9 mouse cellular contexts compared by ENCODE assay signal in the genomic region with DNA sequence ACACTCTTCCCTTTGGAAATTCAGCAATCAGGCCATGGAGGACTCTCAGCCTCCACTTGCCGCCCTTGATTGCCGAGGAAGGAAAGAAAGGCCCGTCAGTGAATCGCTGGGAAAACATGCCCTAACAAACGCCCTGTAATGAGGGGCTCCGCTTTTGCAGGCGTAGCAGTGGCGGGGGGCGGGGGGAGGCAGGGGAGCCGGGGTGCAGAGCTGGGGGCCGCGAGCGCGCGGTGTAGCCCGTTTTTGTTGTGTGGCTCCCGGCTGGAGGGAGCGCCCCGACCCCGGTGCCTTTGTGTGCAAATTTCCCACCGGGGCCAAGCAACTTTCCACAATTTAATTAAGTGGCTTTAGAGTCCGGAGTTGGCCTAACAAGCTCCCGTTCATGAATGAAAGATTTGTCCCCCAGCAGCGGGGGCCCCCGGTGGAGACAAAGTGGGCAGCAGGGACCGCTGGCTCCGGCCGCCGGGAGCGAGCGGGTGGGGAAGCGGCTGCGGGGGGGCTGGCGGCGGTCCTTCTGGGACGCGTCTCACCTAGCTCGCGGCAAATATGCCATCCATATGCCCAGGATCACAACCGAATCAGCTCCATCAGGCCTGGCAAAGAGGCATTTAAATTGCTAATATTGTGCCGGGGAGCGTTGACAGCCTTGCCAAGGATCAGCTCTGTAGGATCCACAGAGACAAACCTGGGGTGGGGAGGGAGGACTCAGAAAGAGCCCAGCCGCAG.
DNase-seq lines count a peak whose midpoint lies in the region; ATAC-seq and TF ChIP-seq lines count a peak whose summit lies in the region.
"Had no signal": no experiment of that assay in that cellular context is flagged by ENCODE, and none has a peak within 500 bp of the region (broad histone marks: within the 10 kb centered on the region; RNA-seq: fewer than 3 reads in every experiment).

No protein-coding gene starts in this region.

- no peaks in the 10 kb centered on the region for H3K36me3 ChIP-seq in kidney, embryonic 14.5 days (ENCODE audit: control insufficient read depth, insufficient read depth, low read length)
- no peaks in the 10 kb centered on the region for H3K36me3 ChIP-seq in heart, embryonic 16.5 days (ENCODE audit: control insufficient read depth, insufficient read depth)
- no peaks in the 10 kb centered on the region for H3K36me3 ChIP-seq in liver, postnatal 0 days (replicated peaks; ENCODE audit: insufficient read depth, low read length)
- no peaks in the 10 kb centered on the region for H3K36me3 ChIP-seq in thymus, adult 2 months (ENCODE audit: control insufficient read depth, insufficient read depth, low read length)

- no peak for TF ChIP-seq EP300 in liver, postnatal 0 days (IDR thresholded peaks at IDR 0.05; ENCODE audit: low read depth)

- H3K27me3 ChIP-seq in kidney, embryonic 14.5 days (ENCODE audit: control insufficient read depth, insufficient read depth, low read length), result peaks cover 17% of the 10 kb centered on the region
- peaks cover 17% of the 10 kb centered on the region; the same call in 1 of the 2 replicates for H3K27me3 ChIP-seq in heart, embryonic 16.5 days (ENCODE audit: control insufficient read depth, insufficient read depth, low read length)
- H3K27me3 ChIP-seq in liver, postnatal 0 days (ENCODE audit: insufficient read depth, low read length), result peaks cover 28% of the 10 kb centered on the region
- H3K27me3 ChIP-seq in thymus, adult 2 months (ENCODE audit: control insufficient read depth, insufficient read depth, low read length), result no peaks in the 10 kb centered on the region; the same call in 1 of the 2 replicates

- peak overlapping the region; percentile 48; the same call in 1 of the 2 replicates for H3K9ac ChIP-seq in kidney, embryonic 14.5 days (ENCODE audit: low read depth, low read length)
- peak overlapping the region; percentile 66 for H3K9ac ChIP-seq in heart, embryonic 16.5 days (ENCODE audit: low read length)
- H3K9ac ChIP-seq in liver, postnatal 0 days (replicated peaks), result no peak overlapping the region; the same call in 1 of the 2 replicates

- 0 out of 2 replicates have a peak, but pooled peaks have one; percentile 10 for TF ChIP-seq POLR2A in brain, embryonic 14.5 days (IDR thresholded peaks at IDR 0.05; ENCODE audit: borderline replicate concordance, extremely low read depth, insufficient read depth, insufficient read length, poor library complexity, severe bottlenecking)
- TF ChIP-seq POLR2A in thymus, adult 2 months (IDR thresholded peaks at IDR 0.05; ENCODE audit: control insufficient read depth, extremely low read depth, insufficient read depth, low read length, poor library complexity), result no peak

- peak overlapping the region; percentile 82 for H3K4me2 ChIP-seq in kidney, embryonic 14.5 days (replicated peaks; ENCODE audit: low read depth, low read length)
- H3K4me2 ChIP-seq in heart, embryonic 16.5 days (ENCODE audit: low read depth, low read length), result peak overlapping the region; percentile 80
- H3K4me2 ChIP-seq in liver, postnatal 0 days (ENCODE audit: low read depth, low read length), result peak overlapping the region; percentile 54

- no peaks in the 10 kb centered on the region for H3K9me3 ChIP-seq in kidney, embryonic 14.5 days (ENCODE audit: control insufficient read depth, low read length)
- H3K9me3 ChIP-seq in heart, embryonic 16.5 days (replicated peaks; ENCODE audit: control insufficient read depth, low read length), result no peaks in the 10 kb centered on the region
- no peaks in the 10 kb centered on the region for H3K9me3 ChIP-seq in liver, postnatal 0 days (ENCODE audit: low read length)

- no peak for TF ChIP-seq CTCF in brain, embryonic 14.5 days (IDR thresholded peaks at IDR 0.05; ENCODE audit: borderline replicate concordance, extremely low read depth, insufficient read depth, insufficient read length)
- TF ChIP-seq CTCF in liver, postnatal 0 days (IDR thresholded peaks at IDR 0.05; ENCODE audit: low read depth), result no peak
- TF ChIP-seq CTCF in thymus, adult 2 months (IDR thresholded peaks at IDR 0.05; ENCODE audit: borderline replicate concordance, control insufficient read depth, extremely low read depth, insufficient read depth, low read length, poor library complexity), result no peak

- peak overlapping the region; percentile 42 for H3K4me3 ChIP-seq in kidney, embryonic 14.5 days (ENCODE audit: low read length)
- peak overlapping the region; percentile 53 for H3K4me3 ChIP-seq in heart, embryonic 16.5 days (ENCODE audit: low read length)
- peak overlapping the region; percentile 31; the same call in 1 of the 2 replicates for H3K4me3 ChIP-seq in liver, postnatal 0 days (ENCODE audit: low read depth, low read length)
- no peak overlapping the region for H3K4me3 ChIP-seq in thymus, adult 2 months (ENCODE audit: control insufficient read depth, insufficient read depth, low read length)

- H3K4me1 ChIP-seq in kidney, embryonic 14.5 days (ENCODE audit: control insufficient read depth, insufficient read depth, low read length), result peaks cover 7% of the 10 kb centered on the region; the same call in 1 of the 2 replicates
- peaks cover 13% of the 10 kb centered on the region for H3K4me1 ChIP-seq in heart, embryonic 16.5 days (ENCODE audit: control insufficient read depth, insufficient read depth, low read length)
- peaks cover 3% of the 10 kb centered on the region for H3K4me1 ChIP-seq in liver, postnatal 0 days (ENCODE audit: insufficient read depth)
- H3K4me1 ChIP-seq in thymus, adult 2 months (replicated peaks; ENCODE audit: control insufficient read depth, insufficient read depth, low read length), result no peaks in the 10 kb centered on the region

- H3K27ac ChIP-seq in kidney, embryonic 14.5 days (ENCODE audit: low read depth, low read length), result no peak overlapping the region
- H3K27ac ChIP-seq in heart, embryonic 16.5 days (ENCODE audit: low read length), result no peak overlapping the region
- H3K27ac ChIP-seq in liver, postnatal 0 days (ENCODE audit: low read depth), result no peak overlapping the region
- no peak overlapping the region for H3K27ac ChIP-seq in thymus, adult 2 months (ENCODE audit: control insufficient read depth, insufficient read depth, low read length)

- ATAC-seq in kidney, embryonic 14.5 days (ENCODE audit: low FRiP score, low TSS enrichment), result 0 out of 2 replicates have a peak, but pooled peaks have one; percentile 32
- no peak for ATAC-seq in heart, embryonic 16.5 days (replicated peaks; ENCODE audit: extremely low read depth, insufficient read depth, low FRiP score)
- no peak for ATAC-seq in liver, postnatal 0 days
- ATAC-seq in megakaryocyte progenitor cell, adult 5-6 weeks (replicated peaks; ENCODE audit: poor library complexity), result no peak
- ATAC-seq: Patski had no signal

- WGBS in kidney, embryonic 14.5 days, result under 1% methylated on average over 43 of the region's 43 CpGs
- WGBS in heart, embryonic 16.5 days, result under 1% methylated on average over 43 of the region's 43 CpGs
- WGBS in liver, postnatal 0 days (ENCODE audit: insufficient replicate concordance), result 3% methylated on average over 43 of the region's 43 CpGs
- 5% methylated on average over 43 of the region's 43 CpGs for WGBS in thymus, adult 2 months

- DNase-seq in kidney, adult 8-10 months, result no peak
- DNase-seq in brain, embryonic 14.5 days (ENCODE audit: low read depth), result peak; percentile 94
- no peak for DNase-seq in liver, postnatal 0 days
- DNase-seq in thymus, adult 2 months, result no peak
- no peak for DNase-seq in ovary, postnatal 14 days (ENCODE audit: low spot score)
